Mouse (Mus musculus): ENCODE measurements around the gene Ebi3. TPM values are rescaled to one million over a fixed set of nuclear protein-coding genes. Genes with fewer than 3 reads are reported as not detected.

The Ebi3 gene
- polyA plus RNA-seq, 1 experiment from 2014 or later: 2.1 TPM

Other genes with a start within 250 kb of the Ebi3 start
- 7.7 and 8.1 TPM in 2 replicates for gene Pot1b, start 240.0 kb upstream of the Ebi3 start, polyA plus RNA-seq (2014; fragmentation: Nextera tagmentation; extraction: Ambion mirVana)
- gene Adgre4, start 202.7 kb upstream of the Ebi3 start, polyA plus RNA-seq (2014; fragmentation: Nextera tagmentation; extraction: Ambion mirVana): 0.11 TPM in 1 of 2 replicates, not detected in the other
- 9.2 TPM in 2 replicates for gene Zfp119a, start 73.7 kb upstream of the Ebi3 start, polyA plus RNA-seq (2014; fragmentation: Nextera tagmentation; extraction: Ambion mirVana)
- 12.9 and 14.0 TPM in 2 replicates for gene Zfp959, start 60.5 kb upstream of the Ebi3 start, polyA plus RNA-seq (2014; fragmentation: Nextera tagmentation; extraction: Ambion mirVana)
- 6.3 and 6.7 TPM in 2 replicates for gene Zfp119b, start 3.1 kb upstream of the Ebi3 start, polyA plus RNA-seq (2014; fragmentation: Nextera tagmentation; extraction: Ambion mirVana)
- 21.3 and 24.4 TPM in 2 replicates for gene Yju2, start 6.5 kb downstream of the Ebi3 start, polyA plus RNA-seq (2014; fragmentation: Nextera tagmentation; extraction: Ambion mirVana)
- gene Shd, start 17.8 kb downstream of the Ebi3 start, polyA plus RNA-seq (2014; fragmentation: Nextera tagmentation; extraction: Ambion mirVana): 81.9 and 89.1 TPM in 2 replicates
- gene Fsd1, start 33.9 kb downstream of the Ebi3 start, polyA plus RNA-seq (2014; fragmentation: Nextera tagmentation; extraction: Ambion mirVana): 61.2 and 65.6 TPM in 2 replicates
- 3.6 and 4.5 TPM in 2 replicates for gene Stap2, start 52.9 kb downstream of the Ebi3 start, polyA plus RNA-seq (2014; fragmentation: Nextera tagmentation; extraction: Ambion mirVana)
- gene Mpnd, start 53.1 kb downstream of the Ebi3 start, polyA plus RNA-seq (2014; fragmentation: Nextera tagmentation; extraction: Ambion mirVana): 146 and 158 TPM in 2 replicates
- 106 and 118 TPM in 2 replicates for gene Sh3gl1, start 84.0 kb downstream of the Ebi3 start, polyA plus RNA-seq (2014; fragmentation: Nextera tagmentation; extraction: Ambion mirVana)
- 20.7 and 24.7 TPM in 2 replicates for gene Chaf1a, start 87.8 kb downstream of the Ebi3 start, polyA plus RNA-seq (2014; fragmentation: Nextera tagmentation; extraction: Ambion mirVana)
- 43.2 and 48.4 TPM in 2 replicates for gene Ubxn6, start 122.4 kb downstream of the Ebi3 start, polyA plus RNA-seq (2014; fragmentation: Nextera tagmentation; extraction: Ambion mirVana)
- 104 and 121 TPM in 2 replicates for gene Hdgfl2, start 127.0 kb downstream of the Ebi3 start, polyA plus RNA-seq (2014; fragmentation: Nextera tagmentation; extraction: Ambion mirVana)
- gene Plin4, start 157.2 kb downstream of the Ebi3 start, polyA plus RNA-seq (2014; fragmentation: Nextera tagmentation; extraction: Ambion mirVana): 0.05 and 0.07 TPM in 2 replicates
- 0.07 TPM in 1 of 2 replicates, not detected in the other for gene Plin5, start 165.0 kb downstream of the Ebi3 start, polyA plus RNA-seq (2014; fragmentation: Nextera tagmentation; extraction: Ambion mirVana)
- 0.15 TPM in 1 of 2 replicates, not detected in the other for gene Lrg1, start 169.4 kb downstream of the Ebi3 start, polyA plus RNA-seq (2014; fragmentation: Nextera tagmentation; extraction: Ambion mirVana)
- 1.9 TPM in 2 replicates for gene Sema6b, start 187.7 kb downstream of the Ebi3 start, polyA plus RNA-seq (2014; fragmentation: Nextera tagmentation; extraction: Ambion mirVana)
- 5.8 and 7.7 TPM in 2 replicates for gene Tnfaip8l1, start 209.8 kb downstream of the Ebi3 start, polyA plus RNA-seq (2014; fragmentation: Nextera tagmentation; extraction: Ambion mirVana)
- gene Mydgf, start 231.3 kb downstream of the Ebi3 start, polyA plus RNA-seq (2014; fragmentation: Nextera tagmentation; extraction: Ambion mirVana): 52.3 and 57.7 TPM in 2 replicates